10 mouse cellular contexts compared by ENCODE assay signal in genomic region chr12:28248749-28249148, GRCm38 (mm10).
A peak's percentile ranks its signal among the peaks of the same experiment; 100 is the strongest.
DNase-seq lines count a peak whose midpoint lies in the region; ATAC-seq and TF ChIP-seq lines count a peak whose summit lies in the region.
"Had no signal": no experiment of that assay in that cellular context is flagged by ENCODE, and none has a peak within 500 bp of the region (broad histone marks: within the 10 kb centered on the region; RNA-seq: fewer than 3 reads in every experiment).

No protein-coding gene starts in this region.

- no peak overlapping the region for H3K27ac ChIP-seq in embryonic facial prominence, embryonic 14.5 days (replicated peaks; ENCODE audit: low read depth, low read length)
- no peak overlapping the region for H3K27ac ChIP-seq in liver, postnatal 0 days (ENCODE audit: low read depth)
- no peak overlapping the region for H3K27ac ChIP-seq in forebrain, embryonic 15.5 days (replicated peaks)
- H3K27ac ChIP-seq: lung, embryonic 15.5 days; stomach, embryonic 15.5 days had no signal

- no peaks in the 10 kb centered on the region for H3K27me3 ChIP-seq in embryonic facial prominence, embryonic 14.5 days (replicated peaks; ENCODE audit: control insufficient read depth, insufficient read depth, low read length)
- no peaks in the 10 kb centered on the region for H3K27me3 ChIP-seq in liver, postnatal 0 days (ENCODE audit: insufficient read depth, low read length)
- no peaks in the 10 kb centered on the region for H3K27me3 ChIP-seq in forebrain, embryonic 15.5 days
- H3K27me3 ChIP-seq: lung, embryonic 15.5 days; stomach, embryonic 15.5 days had no signal

- WGBS in embryonic facial prominence, embryonic 14.5 days: 62% methylated on average over 3 of the region's 3 CpGs
- 48% methylated on average over 3 of the region's 3 CpGs for WGBS in liver, postnatal 0 days (ENCODE audit: insufficient replicate concordance)
- WGBS in forebrain, embryonic 15.5 days: 66% methylated on average over 3 of the region's 3 CpGs

- peak; percentile 52; the same call in 1 of the 2 replicates for TF ChIP-seq CTCF in liver, postnatal 0 days (IDR thresholded peaks at IDR 0.05; ENCODE audit: low read depth)

- TF ChIP-seq EP300 in liver, postnatal 0 days (IDR thresholded peaks at IDR 0.05; ENCODE audit: low read depth): no peak

- no peaks in the 10 kb centered on the region for H3K4me1 ChIP-seq in embryonic facial prominence, embryonic 14.5 days (ENCODE audit: control insufficient read depth, insufficient read depth, low read length)
- no peaks in the 10 kb centered on the region for H3K4me1 ChIP-seq in liver, postnatal 0 days (ENCODE audit: insufficient read depth)
- H3K4me1 ChIP-seq in forebrain, embryonic 15.5 days: no peaks in the 10 kb centered on the region
- H3K4me1 ChIP-seq: lung, embryonic 15.5 days; stomach, embryonic 15.5 days had no signal

- H3K36me3 ChIP-seq in embryonic facial prominence, embryonic 14.5 days (ENCODE audit: control insufficient read depth, insufficient read depth, low read length): no peaks in the 10 kb centered on the region
- no peaks in the 10 kb centered on the region for H3K36me3 ChIP-seq in liver, postnatal 0 days (replicated peaks; ENCODE audit: insufficient read depth, low read length)
- H3K36me3 ChIP-seq in forebrain, embryonic 15.5 days: no peaks in the 10 kb centered on the region
- H3K36me3 ChIP-seq: lung, embryonic 15.5 days; stomach, embryonic 15.5 days had no signal

- H3K9ac ChIP-seq in embryonic facial prominence, embryonic 14.5 days (ENCODE audit: low read depth, low read length): no peak overlapping the region
- no peak overlapping the region for H3K9ac ChIP-seq in liver, postnatal 0 days (replicated peaks)
- H3K9ac ChIP-seq in forebrain, embryonic 15.5 days (replicated peaks): no peak overlapping the region
- H3K9ac ChIP-seq: lung, embryonic 15.5 days; stomach, embryonic 15.5 days had no signal

- ATAC-seq in embryonic facial prominence, embryonic 14.5 days (ENCODE audit: low read depth): no peak
- no peak for ATAC-seq in liver, postnatal 0 days
- no peak for ATAC-seq in forebrain, embryonic 15.5 days (replicated peaks)

- DNase-seq in kidney, adult 11 months: peak; percentile 1
- DNase-seq in kidney, adult 18-20 months: no peak
- DNase-seq in NIH3T3 (ENCODE audit: low read depth): peak; percentile 6
- peak; percentile 34 for DNase-seq in embryonic facial prominence, embryonic 14.5 days (ENCODE audit: low spot score)
- DNase-seq in liver, postnatal 0 days: no peak
- DNase-seq in heart, postnatal 25 days (ENCODE audit: low spot score): no peak
- DNase-seq in spleen, postnatal 36 days (ENCODE audit: low spot score in 2 of 2): no peak

- no peak overlapping the region for H3K4me2 ChIP-seq in embryonic facial prominence, embryonic 14.5 days (ENCODE audit: low read depth, low read length)
- no peak overlapping the region for H3K4me2 ChIP-seq in liver, postnatal 0 days (ENCODE audit: low read depth, low read length)
- no peak overlapping the region for H3K4me2 ChIP-seq in forebrain, embryonic 15.5 days (replicated peaks)
- H3K4me2 ChIP-seq: lung, embryonic 15.5 days; stomach, embryonic 15.5 days had no signal

- no peak overlapping the region for H3K4me3 ChIP-seq in embryonic facial prominence, embryonic 14.5 days (ENCODE audit: low read depth, low read length)
- no peak overlapping the region for H3K4me3 ChIP-seq in liver, postnatal 0 days (ENCODE audit: low read depth, low read length)
- H3K4me3 ChIP-seq in forebrain, embryonic 15.5 days: no peak overlapping the region
- H3K4me3 ChIP-seq: lung, embryonic 15.5 days; stomach, embryonic 15.5 days had no signal

- intact Hi-C loops in heart, postnatal 25 days (cut with DNase I): no loop called here

- H3K9me3 ChIP-seq in embryonic facial prominence, embryonic 14.5 days (ENCODE audit: control insufficient read depth, low read length): no peaks in the 10 kb centered on the region
- H3K9me3 ChIP-seq in liver, postnatal 0 days (ENCODE audit: low read length): no peaks in the 10 kb centered on the region
- no peaks in the 10 kb centered on the region for H3K9me3 ChIP-seq in forebrain, embryonic 15.5 days
- H3K9me3 ChIP-seq: lung, embryonic 15.5 days; stomach, embryonic 15.5 days had no signal

Comparison
In these comparisons a context has a peak if more than half of its experiments do, and no peak if none do; other contexts are left out.
1. DNase-seq: peak in kidney, adult 11 months (single experiment), NIH3T3 (single experiment) and embryonic facial prominence, embryonic 14.5 days (single experiment); none in kidney, adult 18-20 months (single experiment), liver, postnatal 0 days (single experiment), heart, postnatal 25 days (single experiment) and spleen, postnatal 36 days (0 of 2).